Mouse (Mus musculus) embryonic facial prominence, embryonic 14.5 days (tissue): ENCODE measurements at regions not wholly inside any gene's neighbourhood (a gene's known extent, or its start where the extent isn't known, plus 50 kb on each side); places are given as distances from the start of the nearest gene placed in this dataset.
A peak's percentile ranks its signal among the peaks of the same experiment; 100 is the strongest.
"Not testable (repeated sequence)": the region's sequence is repeated elsewhere in the genome, so short reads cannot be mapped to it uniquely, and the experiment has no call there.

Source experiments
- ATAC-seq: fragments of 200-750 bp; cut with Nextera tagmentation; 2 replicates; pipeline ENCODE4 v1.8.0; 2017; ENCODE audit warnings: low read depth, moderate number of reproducible peaks, moderate TSS enrichment
- DNase-seq: peaks from one replicate; pipeline ENCODE4 v3.0.0-alpha.2; 2015; ENCODE audit warnings: low spot score
- H3K27ac ChIP-seq: fragments of 300-500 bp; sonication (generic); replicated peaks from 2 replicates; pipeline ENCODE4 v1.5.1; 2014; ENCODE audit warnings: low read depth, mild to moderate bottlenecking, low read length, moderate library complexity
- H3K27me3 ChIP-seq: fragments of 300-500 bp; sonication (generic); replicated peaks from 2 replicates; pipeline ENCODE4 v1.6.1; 2014; ENCODE audit warnings: low read length; ENCODE audit not compliant: control insufficient read depth, insufficient read depth
- H3K36me3 ChIP-seq: fragments of 300-500 bp; sonication (generic); 2 replicates; pipeline ENCODE4 v1.6.1; 2014; ENCODE audit warnings: low read length, mixed read lengths; ENCODE audit not compliant: control insufficient read depth, insufficient read depth
- H3K4me1 ChIP-seq: fragments of 300-500 bp; sonication (generic); 2 replicates; pipeline ENCODE4 v1.6.1; 2014; ENCODE audit warnings: antibody characterized with exemption, low read length; ENCODE audit not compliant: control insufficient read depth, insufficient read depth
- H3K4me2 ChIP-seq: fragments of 300-500 bp; sonication (generic); 2 replicates; pipeline ENCODE4 v1.6.1; 2014; ENCODE audit warnings: low read depth, mild to moderate bottlenecking, low read length, moderate library complexity, mixed read lengths
- H3K4me3 ChIP-seq: fragments of 300-500 bp; sonication (generic); 2 replicates; pipeline ENCODE4 v1.5.1; 2014; ENCODE audit warnings: low read depth, mild to moderate bottlenecking, low read length
- H3K9ac ChIP-seq: fragments of 300-500 bp; sonication (generic); 2 replicates; pipeline ENCODE4 v1.6.1; 2014; ENCODE audit warnings: low read depth, mild to moderate bottlenecking, low read length, moderate library complexity, mixed read lengths
- H3K9me3 ChIP-seq: fragments of 300-500 bp; sonication (generic); 2 replicates; pipeline ENCODE4 v1.6.1; 2016; ENCODE audit warnings: low read length; ENCODE audit not compliant: control insufficient read depth
- WGBS: fragments of 180-500 bp; shearing (Covaris S2); extraction: QIAGEN DNeasy Blood & Tissue Kit; methylation state at CpG from one replicate; pipeline ENCODE4 v1.1.7; 2014; 5-methylcytosine and 5-hydroxymethylcytosine counted together

GRCm38 (mm10) chr5:148805030-148805429, 124.1 kb downstream of the Katnal1 start:
- DNase-seq = no peak
- WGBS = 60% methylated on average over 3 of the region's 3 CpGs
- no peaks in the 10 kb centered on the region for H3K27me3 ChIP-seq

GRCm38 (mm10) chr5:148803772-148804171, 125.3 kb downstream of the Katnal1 start:
- H3K4me2 ChIP-seq = no peak overlapping the region
- peaks cover 5% of the 10 kb centered on the region; the same call in 1 of the 2 replicates for H3K9me3 ChIP-seq
- no peak overlapping the region for H3K4me3 ChIP-seq
- no peaks in the 10 kb centered on the region for H3K4me1 ChIP-seq
- no peak for DNase-seq
- H3K27ac ChIP-seq = no peak overlapping the region
- ATAC-seq = no peak
- no peak overlapping the region for H3K9ac ChIP-seq
- WGBS = 82% methylated on average over 11 of the region's 14 CpGs
- no peaks in the 10 kb centered on the region for H3K27me3 ChIP-seq
- H3K36me3 ChIP-seq = no peaks in the 10 kb centered on the region

More at GRCm38 (mm10) chr5:148805030-148805429, 124.1 kb downstream of the Katnal1 start:
- Histone ChIP-seq H3K36me3 (no peaks in the 10 kb centered on the region), H3K4me1 (no peaks in the 10 kb centered on the region), H3K9me3 (peaks cover 5% of the 10 kb centered on the region; the same call in 1 of the 2 replicates), H3K4me3 (no peak overlapping the region), H3K4me2 (no peak overlapping the region), H3K27ac (no peak overlapping the region), H3K9ac (no peak overlapping the region)
- ATAC-seq = no peak

- no peaks in the 10 kb centered on the region for H3K27me3 ChIP-seq
- H3K27ac ChIP-seq = no peak overlapping the region
- 63% methylated on average over 9 of the region's 9 CpGs for WGBS
- no peaks in the 10 kb centered on the region for H3K36me3 ChIP-seq
- H3K4me2 ChIP-seq = no peak overlapping the region
- H3K9me3 ChIP-seq = peaks cover 3% of the 10 kb centered on the region; the same call in 1 of the 2 replicates
- H3K4me1 ChIP-seq = peaks cover 7% of the 10 kb centered on the region
- H3K4me3 ChIP-seq = no peak overlapping the region
- no peak overlapping the region for H3K9ac ChIP-seq
- ATAC-seq (no peak), DNase-seq (no peak)
Measured at GRCm38 (mm10) chr5:148802720-148803119, 126.4 kb downstream of the Katnal1 start.

GRCm38 (mm10) chr5:148798541-148798940, 130.6 kb downstream of the Katnal1 start:
- H3K27ac ChIP-seq = no peak overlapping the region
- no peak for DNase-seq
- H3K27me3 ChIP-seq = no peaks in the 10 kb centered on the region
- H3K9me3 ChIP-seq = no peaks in the 10 kb centered on the region
- no peaks in the 10 kb centered on the region for H3K36me3 ChIP-seq
- peaks cover 7% of the 10 kb centered on the region for H3K4me1 ChIP-seq
- H3K4me2 ChIP-seq = no peak overlapping the region
- no peak overlapping the region for H3K9ac ChIP-seq
- no peak for ATAC-seq
- WGBS = 66% methylated on average over 6 of the region's 6 CpGs
- no peak overlapping the region for H3K4me3 ChIP-seq

GRCm38 (mm10) chr5:148796072-148796471, 133.0 kb downstream of the Katnal1 start:
- Histone ChIP-seq H3K9ac (no peak overlapping the region), H3K27ac (no peak overlapping the region), H3K36me3 (no peaks in the 10 kb centered on the region), H3K9me3 (no peaks in the 10 kb centered on the region), H3K27me3 (no peaks in the 10 kb centered on the region), H3K4me1 (peaks cover 7% of the 10 kb centered on the region), H3K4me3 (no peak overlapping the region), H3K4me2 (no peak overlapping the region)
- DNase-seq = peak; percentile 69
- ATAC-seq = no peak
- 16% methylated on average over 4 of the region's 4 CpGs for WGBS

- Histone ChIP-seq H3K27me3 (no peaks in the 10 kb centered on the region), H3K9me3 (no peaks in the 10 kb centered on the region), H3K4me1 (peaks cover 10% of the 10 kb centered on the region), H3K36me3 (no peaks in the 10 kb centered on the region), H3K9ac (no peak overlapping the region), H3K4me3 (no peak overlapping the region), H3K4me2 (no peak overlapping the region), H3K27ac (no peak overlapping the region)
- 18% methylated on average over 7 of the region's 15 CpGs for WGBS
- ATAC-seq (no peak), DNase-seq (no peak)
Measured at GRCm38 (mm10) chr5:148794465-148794864, 134.7 kb downstream of the Katnal1 start.

- no peak overlapping the region for H3K4me3 ChIP-seq
- H3K9ac ChIP-seq = no peak overlapping the region
- H3K9me3 ChIP-seq = no peaks in the 10 kb centered on the region
- 9% methylated on average over 14 of the region's 14 CpGs for WGBS
- no peak overlapping the region for H3K27ac ChIP-seq
- peaks cover 5% of the 10 kb centered on the region; the same call in 1 of the 2 replicates for H3K4me1 ChIP-seq
- DNase-seq (peak; percentile 82), ATAC-seq (no peak)
- H3K4me2 ChIP-seq = peak overlapping the region; percentile 9; the same call in 1 of the 2 replicates
- no peaks in the 10 kb centered on the region for H3K27me3 ChIP-seq
- no peaks in the 10 kb centered on the region for H3K36me3 ChIP-seq
Measured at GRCm38 (mm10) chr5:148792736-148793440, 136.2 kb downstream of the Katnal1 start.

- no peak overlapping the region for H3K27ac ChIP-seq
- no peaks in the 10 kb centered on the region for H3K27me3 ChIP-seq
- no peak for DNase-seq
- H3K4me1 ChIP-seq = peaks cover 5% of the 10 kb centered on the region; the same call in 1 of the 2 replicates
- no peak overlapping the region for H3K4me2 ChIP-seq
- ATAC-seq = no peak
- H3K9me3 ChIP-seq = no peaks in the 10 kb centered on the region
- H3K4me3 ChIP-seq = no peak overlapping the region
- no peaks in the 10 kb centered on the region for H3K36me3 ChIP-seq
- WGBS = 75% methylated on average over 6 of the region's 6 CpGs
- H3K9ac ChIP-seq = no peak overlapping the region
Measured at GRCm38 (mm10) chr5:148791651-148792050, 137.5 kb downstream of the Katnal1 start.

GRCm38 (mm10) chr5:148790343-148790742, 138.8 kb downstream of the Katnal1 start:
- not testable (repeated sequence) for H3K27me3 ChIP-seq, H3K36me3 ChIP-seq, H3K27ac ChIP-seq, DNase-seq, ATAC-seq, H3K9ac ChIP-seq, H3K4me2 ChIP-seq, H3K4me3 ChIP-seq, H3K4me1 ChIP-seq, H3K9me3 ChIP-seq
- WGBS = 70% methylated on average over 6 of the region's 6 CpGs
